Mouse (Mus musculus): ENCODE measurements around the gene Ppp3ca. TPM values are rescaled to one million over a fixed set of nuclear protein-coding genes. Genes with fewer than 3 reads are reported as not detected.
A peak's percentile ranks its signal among the peaks of the same experiment; 100 is the strongest.

Gene Ppp3ca
- polyA plus RNA-seq, 1 experiment from 2014 or later, result 190 TPM

DNA sequence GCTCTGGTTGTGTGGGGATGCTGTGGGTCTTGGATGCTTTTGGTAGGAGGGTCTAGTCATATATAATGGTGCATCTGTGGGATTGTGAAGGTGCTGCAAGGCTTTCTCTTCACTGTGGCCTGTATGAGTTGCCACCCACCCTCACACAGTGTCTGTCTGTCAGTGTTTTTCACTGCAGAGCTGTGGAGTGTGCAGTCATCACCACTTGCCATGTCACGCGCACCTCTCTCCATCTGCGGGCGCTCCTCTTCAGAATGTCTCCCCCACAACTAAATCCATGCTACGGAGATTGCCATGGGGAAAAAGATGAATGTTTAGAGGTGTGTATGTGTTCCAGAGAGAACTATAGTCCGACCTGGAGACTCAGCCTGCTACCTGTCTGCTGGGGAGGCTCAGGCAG is 61.7 kb downstream of the Ppp3ca start:
- no peaks in the 10 kb centered on the region for H3K9me3 ChIP-seq (replicated peaks)
- H3K36me3 ChIP-seq, result no peaks in the 10 kb centered on the region
- 92% methylated on average over 6 of the region's 6 CpGs for WGBS
- no peak overlapping the region for H3K4me3 ChIP-seq (replicated peaks)
- H3K27me3 ChIP-seq (replicated peaks), result no peaks in the 10 kb centered on the region
- no peak overlapping the region for H3K4me2 ChIP-seq
- peaks cover 49% of the 10 kb centered on the region for H3K4me1 ChIP-seq
- H3K9ac ChIP-seq (replicated peaks), result no peak overlapping the region
- no peak for ATAC-seq (ENCODE audit: low FRiP score)
- H3K27ac ChIP-seq (replicated peaks), result no peak overlapping the region

DNA sequence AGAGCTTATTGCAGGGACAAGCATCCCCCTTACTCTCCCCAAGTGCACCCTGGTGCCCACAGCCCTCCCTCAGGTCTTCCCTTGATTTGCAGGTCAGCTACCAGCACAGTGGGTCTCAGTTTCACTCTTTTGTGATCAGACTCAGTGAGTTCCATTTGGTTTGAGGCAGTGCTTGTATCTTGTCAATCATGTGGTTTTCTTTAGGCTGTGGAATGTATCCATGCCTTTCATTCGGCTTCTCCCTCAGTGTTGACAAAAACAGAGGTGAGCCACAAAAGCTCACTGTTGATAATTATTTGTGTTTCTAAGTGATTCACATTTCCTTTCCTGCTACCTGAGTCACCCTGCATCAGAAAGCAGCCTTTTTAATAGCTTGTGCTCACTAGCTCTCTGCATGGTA is 66.1 kb downstream of the Ppp3ca start:
- Histone ChIP-seq H3K4me2 (no peak overlapping the region), H3K9ac (replicated peaks) (no peak overlapping the region), H3K27ac (replicated peaks) (no peak overlapping the region), H3K27me3 (replicated peaks) (no peaks in the 10 kb centered on the region), H3K36me3 (no peaks in the 10 kb centered on the region), H3K9me3 (replicated peaks) (no peaks in the 10 kb centered on the region), H3K4me3 (replicated peaks) (no peak overlapping the region), H3K4me1 (peaks cover 32% of the 10 kb centered on the region)
- ATAC-seq (ENCODE audit: low FRiP score), result no peak
- WGBS, result 60% methylated on average over 1 of the region's 1 CpGs

DNA sequence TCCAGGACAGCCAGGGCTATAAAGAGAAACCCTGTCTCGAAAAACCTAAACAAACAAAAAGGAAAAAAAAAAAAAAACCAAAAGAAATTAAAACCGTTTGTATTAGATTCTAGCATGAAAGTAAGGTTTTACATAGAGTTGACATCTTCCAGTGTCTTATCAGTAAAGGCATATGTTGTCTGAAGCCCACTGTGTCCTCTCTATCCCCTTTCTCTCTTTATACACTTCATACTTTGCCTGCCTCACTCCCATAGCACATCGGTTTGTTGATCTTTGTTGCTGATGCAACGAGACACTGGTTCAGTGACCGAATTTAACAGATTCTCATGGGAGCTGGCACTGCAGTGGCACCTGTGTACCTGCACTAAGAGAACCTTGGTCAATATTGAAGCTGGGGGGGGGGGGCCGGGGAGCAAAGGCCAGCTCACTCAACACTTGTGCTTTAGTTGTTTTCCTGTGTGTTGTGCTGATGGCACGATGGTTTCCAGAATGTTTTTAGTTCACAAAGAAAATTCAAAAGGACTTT is 66.9 kb downstream of the Ppp3ca start:
- WGBS, result 85% methylated on average over 7 of the region's 7 CpGs
- no peaks in the 10 kb centered on the region for H3K27me3 ChIP-seq (replicated peaks)
- H3K4me2 ChIP-seq, result no peak overlapping the region
- no peak overlapping the region for H3K9ac ChIP-seq (replicated peaks)
- H3K27ac ChIP-seq (replicated peaks), result no peak overlapping the region
- ATAC-seq (ENCODE audit: low FRiP score), result no peak
- peaks cover 35% of the 10 kb centered on the region for H3K4me1 ChIP-seq
- H3K9me3 ChIP-seq (replicated peaks), result no peaks in the 10 kb centered on the region
- H3K36me3 ChIP-seq, result no peaks in the 10 kb centered on the region
- H3K4me3 ChIP-seq (replicated peaks), result no peak overlapping the region

DNA sequence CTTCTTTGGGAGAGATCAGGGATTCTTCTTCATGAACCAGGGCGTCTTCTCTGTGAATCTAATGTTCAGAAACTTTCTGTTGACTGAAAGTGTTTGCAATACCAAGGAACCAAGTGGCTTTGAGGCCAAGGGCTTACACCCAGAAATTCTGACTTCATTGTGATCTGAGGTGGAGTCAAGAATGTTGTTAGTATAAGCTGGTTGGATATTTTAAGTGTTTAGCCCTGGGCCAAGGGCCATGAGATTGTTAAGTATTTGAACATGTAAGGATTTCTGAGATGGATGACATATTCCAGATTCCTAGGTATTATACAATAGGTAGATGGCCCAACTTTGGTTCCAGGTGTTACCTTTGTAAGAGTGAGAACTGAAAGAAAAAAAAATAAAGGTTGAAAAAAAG is 68.5 kb downstream of the Ppp3ca start:
- Histone ChIP-seq H3K4me3 (replicated peaks) (no peak overlapping the region), H3K27ac (replicated peaks) (no peak overlapping the region), H3K9me3 (replicated peaks) (no peaks in the 10 kb centered on the region), H3K4me1 (peaks cover 24% of the 10 kb centered on the region), H3K27me3 (replicated peaks) (no peaks in the 10 kb centered on the region), H3K4me2 (no peak overlapping the region), H3K36me3 (no peaks in the 10 kb centered on the region), H3K9ac (replicated peaks) (no peak overlapping the region)
- WGBS, result 94% methylated on average over 1 of the region's 1 CpGs
- ATAC-seq (ENCODE audit: low FRiP score), result no peak

DNA sequence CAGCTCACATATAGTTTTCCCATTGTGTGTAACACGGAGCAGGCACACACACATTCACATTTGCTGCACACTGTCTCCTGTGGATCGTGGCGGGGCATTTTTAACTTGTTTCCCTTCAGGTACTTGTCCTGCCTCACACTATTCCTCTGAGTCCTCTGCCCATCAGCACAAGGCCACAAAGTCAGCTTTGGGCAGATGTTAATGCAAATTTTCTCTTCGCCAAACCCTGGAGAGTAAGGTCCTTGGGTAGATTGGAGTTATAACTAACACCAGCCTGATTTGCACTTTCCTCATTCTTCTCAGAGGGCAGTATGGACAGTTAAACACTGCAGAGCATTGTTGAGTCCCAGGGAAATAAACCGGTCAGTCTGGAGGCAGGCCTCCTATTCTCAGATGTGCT is 69.0 kb downstream of the Ppp3ca start:
- no peak overlapping the region for H3K4me2 ChIP-seq
- WGBS, result 86% methylated on average over 5 of the region's 5 CpGs
- no peaks in the 10 kb centered on the region for H3K27me3 ChIP-seq (replicated peaks)
- no peak overlapping the region for H3K4me3 ChIP-seq (replicated peaks)
- no peaks in the 10 kb centered on the region for H3K9me3 ChIP-seq (replicated peaks)
- no peaks in the 10 kb centered on the region for H3K36me3 ChIP-seq
- no peak overlapping the region for H3K27ac ChIP-seq (replicated peaks)
- no peak for ATAC-seq (ENCODE audit: low FRiP score)
- peaks cover 27% of the 10 kb centered on the region for H3K4me1 ChIP-seq
- no peak overlapping the region for H3K9ac ChIP-seq (replicated peaks)

DNA sequence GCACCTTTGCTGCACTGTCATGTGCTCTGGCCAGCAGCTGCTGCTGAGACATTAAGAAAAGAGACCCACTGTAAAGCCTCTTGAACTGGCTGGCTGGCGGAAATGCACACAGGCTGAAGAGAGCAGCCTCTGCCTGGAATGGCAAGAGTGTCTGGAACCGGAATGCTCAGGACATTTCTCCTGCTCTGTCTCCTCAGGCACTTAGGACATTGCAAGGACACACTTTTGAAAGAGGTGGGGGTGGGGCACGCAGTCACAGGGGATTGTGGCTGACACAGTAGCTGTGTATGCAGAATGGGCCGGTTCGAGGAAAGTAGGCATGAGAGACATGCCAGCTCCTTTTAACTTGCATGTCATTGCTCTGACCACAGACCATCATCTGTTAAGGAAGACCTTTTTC is 71.7 kb downstream of the Ppp3ca start:
- no peaks in the 10 kb centered on the region for H3K36me3 ChIP-seq
- peak; percentile 7; the same call in 1 of the 2 replicates for ATAC-seq (ENCODE audit: low FRiP score)
- WGBS, result 76% methylated on average over 5 of the region's 5 CpGs

DNA sequence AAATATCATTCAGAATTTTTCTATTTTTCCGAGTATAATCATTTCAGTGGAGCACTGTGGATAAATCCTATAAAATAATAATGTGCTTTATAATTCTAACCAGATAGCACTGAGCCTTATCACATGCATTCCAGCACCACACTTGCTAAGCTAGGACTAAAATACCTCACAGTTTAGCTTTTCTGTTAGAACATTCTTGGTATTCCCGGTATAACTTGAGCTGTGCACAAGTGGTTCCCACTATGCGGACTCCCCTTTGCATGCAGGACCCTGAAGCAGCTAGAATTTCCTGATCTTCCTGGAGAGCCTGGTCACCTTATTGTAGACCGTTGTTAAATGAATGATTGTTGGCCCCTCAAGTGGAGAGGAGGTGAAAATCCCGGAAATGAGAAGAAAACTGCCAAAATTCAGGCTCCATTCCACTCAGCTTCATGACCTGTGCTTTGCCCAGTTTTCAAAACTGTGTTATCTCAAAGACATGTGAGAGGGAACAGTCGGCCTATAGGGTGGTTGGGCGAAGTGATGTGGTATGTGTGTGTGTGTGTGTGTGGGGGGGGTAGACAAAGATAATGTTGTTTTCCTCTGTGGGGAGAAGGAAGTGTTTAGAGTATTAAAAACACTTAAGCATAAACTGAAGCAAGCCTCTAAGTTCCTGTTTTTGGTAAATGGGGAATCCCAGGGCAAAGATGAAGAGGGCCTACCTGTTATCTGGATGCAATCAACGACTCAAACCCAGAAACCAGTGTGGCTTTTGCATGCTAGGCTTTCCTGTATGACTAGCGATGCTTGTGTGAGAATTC is 72.5 kb downstream of the Ppp3ca start:
- no peaks in the 10 kb centered on the region for H3K9me3 ChIP-seq (replicated peaks)
- H3K36me3 ChIP-seq, result no peaks in the 10 kb centered on the region
- no peaks in the 10 kb centered on the region for H3K27me3 ChIP-seq (replicated peaks)
- H3K4me3 ChIP-seq (replicated peaks), result no peak overlapping the region
- H3K4me1 ChIP-seq, result peaks cover 27% of the 10 kb centered on the region
- no peak overlapping the region for H3K27ac ChIP-seq (replicated peaks)
- WGBS, result 88% methylated on average over 9 of the region's 9 CpGs
- H3K9ac ChIP-seq (replicated peaks), result no peak overlapping the region
- ATAC-seq (ENCODE audit: low FRiP score), result no peak
- no peak overlapping the region for H3K4me2 ChIP-seq

More for the DNA sequence above, 71.7 kb downstream of the Ppp3ca start:
- Histone ChIP-seq H3K9me3 (replicated peaks) (no peaks in the 10 kb centered on the region), H3K4me3 (replicated peaks) (no peak overlapping the region), H3K4me2 (no peak overlapping the region), H3K9ac (replicated peaks) (no peak overlapping the region), H3K27me3 (replicated peaks) (no peaks in the 10 kb centered on the region), H3K4me1 (peaks cover 27% of the 10 kb centered on the region), H3K27ac (replicated peaks) (no peak overlapping the region)

DNA sequence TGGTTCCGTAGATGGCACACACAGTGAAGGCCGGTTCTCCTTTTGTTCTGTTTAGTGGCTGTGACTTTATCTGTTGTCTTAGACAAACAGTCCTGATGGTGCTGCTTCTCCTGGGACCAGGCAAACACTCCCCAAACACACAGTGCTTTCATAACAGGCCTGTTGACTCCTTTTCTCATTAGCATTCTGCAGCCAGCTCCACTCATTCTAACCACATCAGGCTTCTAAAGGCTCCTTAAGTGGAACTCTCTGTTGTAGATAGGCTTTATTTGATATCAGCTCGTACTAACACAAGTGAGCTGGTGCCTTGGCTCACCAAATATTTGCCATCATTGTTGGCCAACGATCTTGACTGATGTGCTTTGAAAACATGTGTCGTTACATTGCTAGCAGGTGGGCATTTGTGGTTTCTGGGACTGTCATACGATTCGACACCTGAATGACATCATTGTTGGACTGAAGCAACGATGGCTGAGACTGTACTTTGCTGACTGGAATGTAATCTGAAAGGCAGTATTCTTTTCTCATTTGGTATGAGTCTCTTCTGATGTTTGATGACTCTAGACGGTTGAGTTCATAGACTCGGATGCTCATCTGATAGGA is 74.5 kb downstream of the Ppp3ca start:
- Histone ChIP-seq H3K4me2 (no peak overlapping the region), H3K4me1 (peaks cover 31% of the 10 kb centered on the region), H3K9me3 (replicated peaks) (no peaks in the 10 kb centered on the region), H3K36me3 (no peaks in the 10 kb centered on the region), H3K27ac (replicated peaks) (no peak overlapping the region), H3K4me3 (replicated peaks) (no peak overlapping the region), H3K9ac (replicated peaks) (no peak overlapping the region), H3K27me3 (replicated peaks) (no peaks in the 10 kb centered on the region)
- no peak for ATAC-seq (ENCODE audit: low FRiP score)
- 69% methylated on average over 10 of the region's 10 CpGs for WGBS

DNA sequence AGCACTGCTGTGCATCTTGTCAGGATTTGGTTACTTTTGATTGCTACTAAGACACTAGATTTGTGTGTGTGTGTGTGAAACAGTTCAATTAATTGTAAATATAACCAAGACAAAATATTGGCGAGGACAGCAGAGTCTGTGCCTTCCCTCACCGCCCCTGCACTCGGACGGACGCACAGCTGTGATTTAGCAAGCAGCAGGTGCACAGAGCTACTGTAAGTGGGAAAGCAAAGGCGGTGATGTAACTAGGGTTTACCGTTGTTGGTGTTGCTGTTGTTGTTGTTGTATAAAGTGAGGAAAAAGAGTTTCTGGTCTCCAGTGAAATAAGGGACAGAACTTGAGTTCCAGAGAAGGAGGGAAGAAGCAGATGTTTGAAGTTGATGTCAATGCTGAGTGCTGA is 75.5 kb downstream of the Ppp3ca start:
- H3K4me2 ChIP-seq, result no peak overlapping the region
- no peak for ATAC-seq (ENCODE audit: low FRiP score)
- no peaks in the 10 kb centered on the region for H3K9me3 ChIP-seq (replicated peaks)
- no peaks in the 10 kb centered on the region for H3K27me3 ChIP-seq (replicated peaks)
- no peak overlapping the region for H3K9ac ChIP-seq (replicated peaks)
- H3K4me3 ChIP-seq (replicated peaks), result no peak overlapping the region
- 64% methylated on average over 7 of the region's 7 CpGs for WGBS
- H3K27ac ChIP-seq (replicated peaks), result no peak overlapping the region
- no peaks in the 10 kb centered on the region for H3K36me3 ChIP-seq
- H3K4me1 ChIP-seq, result peaks cover 34% of the 10 kb centered on the region

DNA sequence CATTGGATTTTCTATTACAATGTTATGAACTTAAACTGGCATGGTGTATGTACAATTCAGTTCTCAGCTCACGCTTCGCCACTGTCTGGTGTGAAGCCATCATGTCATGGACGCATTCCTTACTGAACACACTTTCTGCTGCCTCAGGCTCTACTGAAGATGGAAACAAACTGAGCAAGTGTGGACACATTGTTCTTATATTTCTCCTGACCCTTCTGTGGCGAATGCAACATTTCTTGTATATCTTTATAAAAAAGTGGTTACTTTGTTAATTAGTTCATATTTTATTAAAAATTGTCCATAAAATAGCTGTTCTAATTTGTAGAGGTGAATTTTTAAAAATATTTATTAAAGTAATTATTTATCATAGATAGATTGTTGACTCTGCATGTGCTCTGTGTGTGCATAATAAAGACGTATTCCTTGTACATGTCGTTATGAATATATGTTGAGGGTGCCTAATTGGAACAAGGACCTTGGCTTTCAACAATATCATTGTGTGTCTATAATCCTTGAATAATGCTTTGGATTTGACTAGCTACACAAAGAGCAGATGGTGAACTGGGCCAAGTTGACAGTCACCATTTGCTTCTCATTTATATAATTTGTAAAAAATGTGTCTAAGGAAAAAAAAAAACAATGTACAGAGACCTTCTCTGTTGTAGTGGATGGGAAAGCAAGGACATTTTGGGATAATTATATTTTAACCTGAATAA is 79.0 kb downstream of the Ppp3ca start:
- ATAC-seq (ENCODE audit: low FRiP score), result no peak
- Histone ChIP-seq H3K4me2 (no peak overlapping the region), H3K4me1 (peaks cover 41% of the 10 kb centered on the region), H3K4me3 (replicated peaks) (no peak overlapping the region), H3K9me3 (replicated peaks) (no peaks in the 10 kb centered on the region), H3K36me3 (no peaks in the 10 kb centered on the region), H3K27ac (replicated peaks) (no peak overlapping the region), H3K9ac (replicated peaks) (no peak overlapping the region), H3K27me3 (replicated peaks) (no peaks in the 10 kb centered on the region)
- WGBS, result 74% methylated on average over 6 of the region's 6 CpGs

DNA sequence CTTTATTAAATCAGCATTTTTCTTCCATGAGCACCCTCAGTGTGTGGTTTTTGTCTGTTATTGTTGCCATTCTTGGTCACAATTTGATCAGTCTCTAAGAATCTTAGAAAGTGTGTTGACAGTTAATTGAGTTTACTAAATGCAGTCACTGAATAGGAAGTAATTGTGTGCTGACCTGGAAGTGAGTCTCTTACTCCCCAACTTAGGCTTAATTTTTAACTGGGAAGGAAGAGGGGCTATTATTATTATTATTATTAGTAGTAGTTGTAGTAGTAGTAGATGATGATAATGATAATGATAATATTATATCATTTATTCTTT is 79.5 kb downstream of the Ppp3ca start:
- ATAC-seq (ENCODE audit: low FRiP score), result no peak

DNA sequence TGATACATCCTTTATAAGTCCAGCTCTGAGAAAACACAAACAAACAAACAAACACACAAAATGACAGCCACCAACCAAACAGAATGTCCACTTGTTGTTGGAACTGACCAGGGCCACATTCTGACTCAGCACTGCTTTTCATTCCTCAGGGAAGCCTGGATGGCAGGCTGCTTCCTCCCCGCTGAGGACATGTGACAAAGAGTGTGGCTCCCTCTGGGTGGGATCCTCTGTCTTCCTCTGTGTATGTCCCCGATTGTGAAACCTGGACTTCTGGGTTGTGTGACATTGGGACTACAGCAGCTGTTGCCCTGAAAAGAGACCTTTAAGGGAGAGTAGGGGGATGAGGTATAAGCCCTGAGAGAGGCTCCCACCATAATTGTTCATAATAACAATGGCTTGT is 80.0 kb downstream of the Ppp3ca start:
- H3K4me1 ChIP-seq, result peaks cover 39% of the 10 kb centered on the region

More for the DNA sequence above, 79.5 kb downstream of the Ppp3ca start:
- Histone ChIP-seq H3K27me3 (replicated peaks) (no peaks in the 10 kb centered on the region), H3K4me3 (replicated peaks) (no peak overlapping the region), H3K9me3 (replicated peaks) (no peaks in the 10 kb centered on the region), H3K36me3 (no peaks in the 10 kb centered on the region), H3K4me2 (no peak overlapping the region), H3K9ac (replicated peaks) (no peak overlapping the region), H3K4me1 (peaks cover 41% of the 10 kb centered on the region), H3K27ac (replicated peaks) (no peak overlapping the region)

More for the DNA sequence above, 80.0 kb downstream of the Ppp3ca start:
- Histone ChIP-seq H3K9me3 (replicated peaks) (no peaks in the 10 kb centered on the region), H3K27me3 (replicated peaks) (no peaks in the 10 kb centered on the region), H3K4me3 (replicated peaks) (no peak overlapping the region), H3K4me2 (no peak overlapping the region), H3K36me3 (no peaks in the 10 kb centered on the region), H3K27ac (replicated peaks) (no peak overlapping the region), H3K9ac (replicated peaks) (no peak overlapping the region)
- WGBS, result 33% methylated on average over 2 of the region's 2 CpGs
- ATAC-seq (ENCODE audit: low FRiP score), result no peak
